Mouse (Mus musculus) thymus, adult 2 months (tissue): ENCODE data around the gene Nmt1. TPM values are rescaled to one million over a fixed set of nuclear protein-coding genes. Genes with fewer than 3 reads are reported as not detected.

Experiments used
- DNase-seq: peaks from one replicate; pipeline ENCODE4 v3.0.0; 2021
- H3K27ac ChIP-seq: fragments of 200-500 bp; 2 replicates; pipeline ENCODE4 v1.5.1; 2012; ENCODE audit warnings: low read length, control low read depth; ENCODE audit not compliant: control insufficient read depth, insufficient read depth
- H3K27me3 ChIP-seq: fragments of 200-500 bp; 2 replicates; pipeline ENCODE4 v1.6.1; 2012; ENCODE audit warnings: mild to moderate bottlenecking, low read length, moderate library complexity, mixed read lengths; ENCODE audit not compliant: control insufficient read depth, insufficient read depth
- H3K36me3 ChIP-seq: fragments of 200-500 bp; 2 replicates; pipeline ENCODE4 v1.6.1; 2012; ENCODE audit warnings: mild to moderate bottlenecking, low read length, moderate library complexity; ENCODE audit not compliant: control insufficient read depth, insufficient read depth
- H3K4me1 ChIP-seq: fragments of 200-500 bp; replicated peaks from 2 replicates; pipeline ENCODE4 v1.6.1; 2012; ENCODE audit warnings: low read length; ENCODE audit not compliant: control insufficient read depth, insufficient read depth
- H3K4me3 ChIP-seq: fragments of 200-500 bp; 2 replicates; pipeline ENCODE4 v1.5.1; 2012; ENCODE audit warnings: mild to moderate bottlenecking, low read length, control low read depth, moderate library complexity; ENCODE audit not compliant: control insufficient read depth, insufficient read depth
- CTCF ChIP-seq: fragments of 200-500 bp; IDR thresholded peaks from 2 replicates; pipeline ENCODE4 v1.5.1; 2012; ENCODE audit warnings: mild to moderate bottlenecking, control low read depth, low read length, moderate library complexity, borderline replicate concordance; ENCODE audit not compliant: control insufficient read depth, poor library complexity, insufficient read depth; ENCODE audit errors: extremely low read depth
- POLR2A ChIP-seq: fragments of 200-500 bp; IDR thresholded peaks from 2 replicates; pipeline ENCODE4 v1.6.1; 2012; ENCODE audit warnings: mild to moderate bottlenecking, low read length, control low read depth, moderate library complexity; ENCODE audit not compliant: control insufficient read depth, poor library complexity, insufficient read depth; ENCODE audit errors: extremely low read depth
- WGBS: fragments of 180-500 bp; shearing (Covaris S2); methylation state at CpG from one replicate; pipeline ENCODE4 v1.1.7; 2018; 5-methylcytosine and 5-hydroxymethylcytosine counted together
- polyA plus RNA-seq: library from polyadenylated mRNA; depleted of rRNA; stranded (reverse); fragments of >200 nt; gene quantifications from 2 replicates; pipeline ENCODE4 v1.2.3, GENCODE M21; 2012

Gene Nmt1
- polyA plus RNA-seq, 1 experiment: 52.5 TPM

DNA sequence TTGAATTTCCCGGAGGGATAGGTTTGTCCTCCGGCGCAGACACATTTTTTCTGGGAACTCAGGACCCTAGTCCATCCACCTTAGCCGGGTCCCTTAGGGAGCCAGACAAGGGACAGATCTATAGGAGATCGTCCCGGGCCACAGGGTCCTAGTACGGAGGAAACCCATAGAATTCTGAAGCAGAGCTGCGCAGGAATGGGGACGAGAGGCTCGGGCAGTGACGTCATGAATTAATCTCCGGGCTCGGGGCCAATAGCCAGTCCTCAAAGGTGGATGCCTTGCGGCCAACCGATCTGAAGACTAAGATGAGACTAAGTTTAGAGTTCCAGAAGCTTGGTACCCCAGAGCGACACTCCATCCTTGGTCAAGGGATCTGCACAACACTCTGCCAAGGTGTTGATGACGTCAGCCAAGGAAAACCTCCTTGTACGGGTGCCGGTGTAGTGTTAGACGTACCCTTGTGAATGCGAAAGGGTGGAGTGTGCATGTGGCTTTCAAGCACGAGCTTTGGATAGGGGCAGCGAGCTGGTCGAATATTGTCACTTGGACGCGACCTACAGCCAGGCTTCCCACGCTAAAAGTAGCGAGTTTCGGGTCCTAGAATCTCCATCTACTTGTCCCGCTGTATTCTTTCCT, 74.0 kb downstream of the Nmt1 start:
- no peak overlapping the region for H3K27ac ChIP-seq
- peak overlapping the region; percentile 21 for H3K4me3 ChIP-seq
- peaks cover 5% of the 10 kb centered on the region; the same call in 1 of the 2 replicates for H3K27me3 ChIP-seq
- H3K36me3 ChIP-seq: no peaks in the 10 kb centered on the region
- WGBS: 6% methylated on average over 30 of the region's 30 CpGs
- TF ChIP-seq CTCF (no peak), POLR2A (no peak)
- peaks cover 25% of the 10 kb centered on the region for H3K4me1 ChIP-seq
- DNase-seq: no peak

- peak overlapping the region; percentile 11; the same call in 1 of the 2 replicates for H3K27ac ChIP-seq
- WGBS: 2% methylated on average over 35 of the region's 35 CpGs
- DNase-seq: peak; percentile 96
These were observed 74.8 kb downstream of the Nmt1 start for GRCm38 (mm10) chr11:103102725-103103349.

DNA sequence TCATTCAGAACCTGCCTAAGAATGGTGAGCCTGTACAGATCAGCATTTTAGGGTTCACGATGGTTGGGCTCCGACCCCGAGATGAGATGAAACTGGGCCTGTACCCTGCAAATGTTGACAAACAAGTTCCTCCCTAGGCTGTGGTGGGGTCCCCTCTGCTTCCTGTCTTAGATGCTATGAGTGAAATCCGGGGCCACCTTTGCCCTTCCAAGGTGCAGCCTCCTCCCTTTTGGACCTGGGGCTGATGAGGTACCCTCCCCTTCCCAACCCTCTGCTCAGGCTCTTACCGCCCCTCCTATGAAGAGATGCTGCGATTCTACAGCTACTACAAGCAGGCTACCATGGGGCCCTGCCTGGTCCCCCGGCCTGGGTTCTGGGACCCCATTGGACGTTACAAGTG, 75.6 kb downstream of the Nmt1 start:
- TF ChIP-seq CTCF: no peak
- peak overlapping the region; percentile 57 for H3K4me3 ChIP-seq
- H3K27ac ChIP-seq: peak overlapping the region; percentile 11; the same call in 1 of the 2 replicates
- peak; percentile 35 for DNase-seq
- H3K27me3 ChIP-seq: peaks cover 5% of the 10 kb centered on the region; the same call in 1 of the 2 replicates
- 52% methylated on average over 8 of the region's 8 CpGs for WGBS
- H3K4me1 ChIP-seq: peaks cover 25% of the 10 kb centered on the region
- no peaks in the 10 kb centered on the region for H3K36me3 ChIP-seq

More at GRCm38 (mm10) chr11:103102725-103103349, 74.8 kb downstream of the Nmt1 start:
- H3K27me3 ChIP-seq: peaks cover 5% of the 10 kb centered on the region; the same call in 1 of the 2 replicates
- H3K4me1 ChIP-seq: peaks cover 25% of the 10 kb centered on the region
- no peaks in the 10 kb centered on the region for H3K36me3 ChIP-seq
- TF ChIP-seq CTCF (peak; percentile 100), POLR2A (no peak)
- peak overlapping the region; percentile 57 for H3K4me3 ChIP-seq

DNA sequence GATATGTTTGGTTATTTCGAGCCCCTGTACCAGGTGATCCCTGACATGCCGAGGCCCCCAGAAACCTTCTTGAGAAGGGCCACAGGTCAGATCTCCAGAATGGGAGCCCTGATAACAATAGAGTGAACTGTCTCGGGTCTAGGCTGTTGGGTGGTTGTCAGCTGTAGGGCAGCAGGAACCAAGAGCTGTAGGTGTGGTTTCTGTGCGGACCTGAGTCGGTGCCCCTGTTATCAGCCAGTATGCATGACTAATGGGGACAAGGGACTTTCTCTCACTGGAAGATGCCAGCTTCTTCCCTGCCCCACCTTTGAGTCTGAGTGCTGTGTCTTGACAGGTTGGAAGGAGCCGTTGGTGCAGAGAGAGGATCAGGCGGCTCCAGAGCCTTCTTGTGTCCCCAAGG, 76.5 kb downstream of the Nmt1 start:
- Histone ChIP-seq H3K4me3 (no peak overlapping the region), H3K4me1 (peaks cover 25% of the 10 kb centered on the region), H3K27ac (no peak overlapping the region), H3K36me3 (no peaks in the 10 kb centered on the region), H3K27me3 (peaks cover 5% of the 10 kb centered on the region; the same call in 1 of the 2 replicates)
- no peak for DNase-seq
- TF ChIP-seq POLR2A: no peak
- no peak for TF ChIP-seq CTCF
- WGBS: 94% methylated on average over 7 of the region's 7 CpGs

DNA sequence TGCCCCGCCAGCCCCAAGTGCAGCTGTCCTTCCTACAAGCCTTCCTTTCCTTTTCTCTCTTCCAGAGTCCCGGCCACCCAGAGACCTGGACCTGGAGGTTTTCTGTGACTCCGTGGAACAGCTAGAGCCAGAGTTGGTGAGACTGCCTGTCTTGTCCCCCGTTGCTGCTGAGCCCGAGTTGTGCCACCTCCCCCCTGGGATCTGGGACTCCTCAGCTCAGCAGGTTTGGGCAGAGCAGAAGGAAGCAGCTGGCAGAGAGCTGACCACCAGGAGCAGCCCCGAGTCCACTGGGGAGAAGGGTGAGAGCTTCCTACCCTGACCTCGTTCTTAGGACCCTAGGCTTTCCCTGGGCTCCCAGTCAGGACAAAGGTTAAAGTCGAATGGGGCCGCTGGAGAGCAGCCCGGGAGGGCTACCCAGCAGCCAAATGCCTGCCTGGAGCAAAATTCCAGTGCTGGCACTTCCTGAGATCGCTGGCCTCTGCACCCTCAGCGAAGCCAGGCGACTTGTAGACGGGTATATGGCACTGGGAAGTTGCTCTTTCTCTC, 77.3 kb downstream of the Nmt1 start:
- peaks cover 5% of the 10 kb centered on the region; the same call in 1 of the 2 replicates for H3K27me3 ChIP-seq
- H3K36me3 ChIP-seq: no peaks in the 10 kb centered on the region
- H3K4me3 ChIP-seq: no peak overlapping the region
- no peak overlapping the region for H3K27ac ChIP-seq
- no peak for DNase-seq
- WGBS: 91% methylated on average over 14 of the region's 14 CpGs
- TF ChIP-seq CTCF: no peak
- no peak for TF ChIP-seq POLR2A
- peaks cover 25% of the 10 kb centered on the region for H3K4me1 ChIP-seq

DNA sequence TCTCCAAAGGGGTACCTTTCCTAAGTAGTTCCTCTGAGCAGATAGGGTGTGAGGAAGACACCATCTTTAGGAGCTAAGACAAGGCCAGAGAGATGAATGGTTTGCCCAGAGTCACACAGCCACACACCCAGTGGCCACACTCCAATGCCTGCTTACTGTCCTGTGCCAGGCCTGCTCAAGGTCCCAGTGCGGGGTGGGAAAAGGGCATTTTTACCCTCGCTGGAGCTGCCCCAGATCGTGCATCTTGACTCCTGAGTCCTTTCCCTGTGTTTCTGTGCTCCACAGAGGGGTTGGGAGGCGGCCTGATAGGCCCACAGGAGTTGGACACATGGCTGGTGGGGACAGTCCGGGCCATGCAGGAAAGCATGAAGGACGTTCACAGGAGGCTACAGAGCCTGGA, 77.8 kb downstream of the Nmt1 start:
- H3K4me1 ChIP-seq: peaks cover 25% of the 10 kb centered on the region
- no peak for TF ChIP-seq POLR2A
- no peak for TF ChIP-seq CTCF
- H3K27me3 ChIP-seq: peaks cover 5% of the 10 kb centered on the region; the same call in 1 of the 2 replicates
- no peak overlapping the region for H3K27ac ChIP-seq
- DNase-seq: no peak
- H3K4me3 ChIP-seq: no peak overlapping the region
- 95% methylated on average over 6 of the region's 6 CpGs for WGBS
- H3K36me3 ChIP-seq: no peaks in the 10 kb centered on the region
